Mouse (Mus musculus) megakaryocyte, embryonic 14.5 days (primary cell): ENCODE measurements around the gene Ppig.

Experiments used
- FLI1 ChIP-seq: IDR thresholded peaks from 2 replicates; pipeline ENCODE4 v1.6.1; 2012; ENCODE audit warnings: low read length, inconsistent platforms, mixed read lengths
- GATA1 ChIP-seq: IDR thresholded peaks from 3 replicates; pipeline ENCODE4 v1.6.1; 2012; ENCODE audit warnings: mixed read lengths, low read length, inconsistent platforms, borderline replicate concordance

GRCm38 (mm10) chr2:69690214-69690613 is 32.1 kb upstream of the Ppig start:
- no peak for TF ChIP-seq GATA1
- no peak for TF ChIP-seq FLI1
